Mouse (Mus musculus): ENCODE measurements around the gene Trim2.

Gene Trim2

GRCm38 (mm10) chr3:84306777-84307176, at the start of gene Trim2:
Gene Trim2 (minus strand): TSS chr3:84306877.
- DNase-seq, result no peak

GRCm38 (mm10) chr3:84355930-84356689, 49.4 kb upstream of the Trim2 start:
- DNase-seq, result peak; percentile 52

DNA sequence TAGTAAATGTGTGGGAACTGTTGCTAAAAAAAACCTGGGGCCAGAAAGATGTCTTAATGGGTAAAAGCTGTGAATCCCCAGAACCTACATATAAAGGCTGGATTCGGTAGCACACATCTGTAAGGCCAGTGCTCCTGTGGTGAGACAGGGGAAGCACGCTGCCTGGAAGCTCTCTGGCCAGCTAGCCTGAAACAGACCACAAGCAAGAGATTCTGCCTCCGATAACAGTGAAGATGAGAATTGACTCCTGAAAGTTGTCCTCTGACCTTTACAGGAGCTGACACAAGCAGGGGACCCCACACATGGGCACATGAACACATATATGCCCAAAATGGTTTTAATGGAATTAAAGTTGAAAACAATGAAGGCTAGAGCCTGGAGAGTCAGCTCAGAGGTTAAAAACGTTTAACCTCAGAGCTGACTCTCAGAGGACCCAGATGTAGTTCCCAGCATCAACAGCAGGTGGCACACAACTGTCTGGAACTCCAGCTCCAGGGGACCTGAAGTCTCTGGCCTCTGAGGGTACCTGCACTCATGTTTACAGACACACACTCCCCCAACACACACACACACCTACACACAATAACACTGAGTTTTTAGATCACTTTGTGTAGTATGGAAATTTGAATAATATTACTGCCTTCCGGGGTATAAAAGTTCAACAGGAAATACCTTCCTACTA, 45.8 kb upstream of the Trim2 start:
- DNase-seq, result no peak

DNA sequence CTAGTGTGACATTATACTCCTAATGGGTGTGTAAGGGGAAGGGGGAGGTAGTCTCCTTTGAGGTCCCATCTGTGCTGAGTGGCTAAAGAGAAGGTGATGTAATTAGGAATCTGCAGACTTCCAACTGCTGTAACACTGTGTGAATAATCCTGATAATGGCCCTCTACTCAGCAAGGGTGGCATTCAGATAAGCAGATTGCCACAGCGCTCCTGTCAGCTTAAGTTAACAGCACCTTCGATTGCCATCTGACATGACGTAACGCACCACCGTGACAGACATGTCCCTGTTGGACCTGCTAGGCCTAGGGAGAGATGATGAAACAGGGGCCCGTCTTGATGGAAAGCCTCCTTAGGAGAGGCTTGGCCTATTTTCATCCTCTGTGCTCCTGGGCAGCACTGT, 43.6 kb upstream of the Trim2 start:
- DNase-seq, result no peak

GRCm38 (mm10) chr3:84349771-84350170, 43.1 kb upstream of the Trim2 start:
- DNase-seq, result no peak

DNA sequence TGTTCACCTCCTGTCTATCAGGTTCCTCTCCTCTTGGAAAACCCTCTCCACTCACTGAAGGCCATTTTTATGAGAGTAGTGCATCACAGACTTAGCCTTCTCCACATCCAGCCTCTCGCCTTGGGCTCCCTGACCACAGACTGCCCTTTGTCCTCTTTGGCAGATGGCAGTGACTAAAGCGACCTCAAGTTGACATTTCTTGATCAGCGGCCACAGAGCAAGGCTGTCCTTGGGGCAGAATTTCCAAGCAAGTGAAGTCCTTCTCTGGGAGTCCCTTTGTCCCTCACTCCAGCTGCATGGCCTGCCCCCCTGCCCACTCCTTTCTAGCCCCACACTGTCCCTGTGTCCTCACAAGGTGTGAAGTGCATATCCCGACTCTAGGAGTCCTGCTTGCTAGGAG, 40.7 kb upstream of the Trim2 start:
- no peak for DNase-seq

DNA sequence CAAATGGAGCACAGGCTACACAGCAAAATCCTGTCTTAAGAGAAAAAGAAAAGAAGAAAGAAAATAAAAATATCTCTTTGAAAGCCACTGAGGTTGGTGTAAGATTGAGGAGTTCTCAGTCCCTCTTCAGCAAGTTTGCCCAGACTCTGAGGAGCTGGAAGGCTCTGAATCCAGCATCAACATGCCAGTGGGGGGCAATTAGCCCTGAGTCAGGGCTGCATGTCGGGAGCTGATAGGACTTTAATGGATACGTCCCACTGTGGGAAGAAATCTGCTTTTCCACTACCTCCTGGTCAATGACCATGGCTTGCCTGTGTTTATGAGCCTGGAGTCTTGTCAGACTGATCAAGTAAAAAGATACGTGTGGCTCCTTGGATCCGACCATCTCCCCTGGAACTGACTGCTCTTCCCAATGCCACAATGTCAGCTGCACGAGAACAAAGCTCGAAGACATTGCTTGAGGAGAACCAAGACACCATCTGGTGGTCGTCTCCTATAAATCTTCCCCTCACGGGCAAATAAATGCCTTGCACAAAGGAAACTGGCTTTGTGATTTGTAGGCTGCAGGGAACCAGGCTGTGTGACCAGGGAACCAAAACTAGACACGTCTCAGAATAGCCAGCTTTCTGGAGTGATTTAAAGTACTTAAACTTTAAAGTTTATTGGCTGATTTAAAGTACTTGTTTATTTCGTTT, 39.9 kb upstream of the Trim2 start:
- DNase-seq, result no peak

- DNase-seq, result no peak
Measured at GRCm38 (mm10) chr3:84345646-84345980, 38.9 kb upstream of the Trim2 start.

- DNase-seq, result peak; percentile 83
Measured at GRCm38 (mm10) chr3:84344725-84345645, 38.3 kb upstream of the Trim2 start.

DNA sequence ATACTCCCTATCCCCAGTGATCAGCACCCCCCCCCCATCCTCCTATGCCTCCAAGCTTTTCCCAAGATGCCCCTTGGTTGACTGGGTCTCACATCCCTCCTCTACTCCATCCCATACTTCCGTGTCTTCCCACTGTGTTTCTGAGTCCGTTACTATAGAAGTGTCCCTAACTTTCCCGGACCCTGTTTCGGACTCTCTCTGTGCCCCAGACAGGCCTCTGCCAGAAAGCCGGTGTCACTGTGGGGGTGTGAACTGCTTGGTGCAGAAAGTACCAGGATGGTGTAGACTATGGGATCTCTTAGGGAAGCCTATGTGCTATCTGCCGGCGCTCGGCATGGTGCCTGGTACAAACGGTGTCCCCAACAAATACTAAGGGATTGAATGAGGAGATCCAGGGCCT, 36.4 kb upstream of the Trim2 start:
- DNase-seq, result no peak

GRCm38 (mm10) chr3:84341811-84342210, 35.1 kb upstream of the Trim2 start:
- DNase-seq, result no peak

DNA sequence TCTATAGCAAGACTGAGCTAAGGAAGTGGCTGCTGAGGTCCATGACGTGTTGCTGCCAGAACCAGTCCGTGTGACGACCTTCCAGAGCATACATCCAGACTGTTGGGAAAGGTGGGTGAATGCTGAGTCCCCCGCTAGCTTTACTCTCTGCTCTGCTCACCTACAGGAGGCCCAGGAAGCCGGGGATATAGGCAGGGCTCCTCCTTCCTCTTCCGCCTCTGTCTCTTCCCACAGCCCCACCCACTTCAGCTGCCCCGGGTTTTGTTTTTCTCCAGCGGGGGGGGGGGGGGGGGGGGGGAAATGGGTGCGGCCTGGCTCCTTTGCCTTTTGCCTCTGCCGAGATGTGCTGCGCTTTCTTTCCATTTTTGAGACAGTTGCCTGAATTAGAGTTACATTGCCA, 30.9 kb upstream of the Trim2 start:
- no peak for DNase-seq

DNA sequence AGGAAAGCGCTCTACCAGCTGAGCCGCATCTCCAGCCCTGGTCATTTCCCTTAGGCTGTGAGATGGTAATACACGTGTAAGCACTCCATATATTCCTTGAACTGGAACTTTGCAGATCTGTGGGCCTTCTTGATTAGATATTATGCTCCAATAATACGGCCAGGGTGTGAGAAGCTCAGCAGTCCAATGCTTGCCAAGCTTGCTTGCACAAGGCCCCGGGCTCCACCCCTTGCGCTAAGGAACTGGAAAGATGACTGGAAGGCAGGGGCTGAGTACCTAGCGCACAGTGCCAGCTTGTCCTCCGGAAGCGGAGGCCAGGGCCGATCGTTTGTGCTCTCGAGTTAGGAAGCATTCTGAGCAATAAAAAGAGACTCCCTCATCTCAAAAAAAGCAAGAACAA, 29.7 kb upstream of the Trim2 start:
- DNase-seq, result no peak

DNA sequence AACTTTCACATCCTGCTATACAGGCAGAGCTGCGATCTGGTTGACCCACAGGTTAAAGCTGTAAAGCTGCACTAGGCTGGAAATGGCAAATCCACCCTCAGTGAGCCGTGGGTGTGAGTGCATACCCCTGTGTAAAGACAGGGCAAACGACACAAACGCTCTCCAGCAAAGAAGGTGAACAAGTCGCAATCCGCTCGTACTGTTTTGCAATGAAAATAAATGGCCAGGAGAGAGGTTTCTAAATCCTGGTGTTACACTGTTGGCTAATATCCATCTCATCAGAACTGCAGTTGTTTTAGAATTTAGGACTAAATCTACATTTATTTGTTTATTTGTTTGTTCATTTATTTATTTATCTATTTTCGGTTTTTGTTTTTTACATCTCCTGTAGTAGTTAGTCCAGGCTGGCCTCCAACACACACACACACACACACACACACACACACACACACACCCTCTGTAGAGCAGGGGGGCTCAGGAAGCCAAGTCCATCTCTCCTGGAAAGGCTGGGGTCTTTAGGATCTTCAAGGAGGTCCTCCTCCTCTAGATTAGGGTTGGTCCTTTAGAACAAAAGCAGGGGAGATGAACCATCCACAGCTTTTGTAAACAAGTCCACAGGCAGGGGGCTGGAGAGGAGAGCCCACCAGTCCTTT, 28.9 kb upstream of the Trim2 start:
- DNase-seq, result no peak

- DNase-seq, result no peak
Measured at GRCm38 (mm10) chr3:84334771-84335420, 28.2 kb upstream of the Trim2 start.

DNA sequence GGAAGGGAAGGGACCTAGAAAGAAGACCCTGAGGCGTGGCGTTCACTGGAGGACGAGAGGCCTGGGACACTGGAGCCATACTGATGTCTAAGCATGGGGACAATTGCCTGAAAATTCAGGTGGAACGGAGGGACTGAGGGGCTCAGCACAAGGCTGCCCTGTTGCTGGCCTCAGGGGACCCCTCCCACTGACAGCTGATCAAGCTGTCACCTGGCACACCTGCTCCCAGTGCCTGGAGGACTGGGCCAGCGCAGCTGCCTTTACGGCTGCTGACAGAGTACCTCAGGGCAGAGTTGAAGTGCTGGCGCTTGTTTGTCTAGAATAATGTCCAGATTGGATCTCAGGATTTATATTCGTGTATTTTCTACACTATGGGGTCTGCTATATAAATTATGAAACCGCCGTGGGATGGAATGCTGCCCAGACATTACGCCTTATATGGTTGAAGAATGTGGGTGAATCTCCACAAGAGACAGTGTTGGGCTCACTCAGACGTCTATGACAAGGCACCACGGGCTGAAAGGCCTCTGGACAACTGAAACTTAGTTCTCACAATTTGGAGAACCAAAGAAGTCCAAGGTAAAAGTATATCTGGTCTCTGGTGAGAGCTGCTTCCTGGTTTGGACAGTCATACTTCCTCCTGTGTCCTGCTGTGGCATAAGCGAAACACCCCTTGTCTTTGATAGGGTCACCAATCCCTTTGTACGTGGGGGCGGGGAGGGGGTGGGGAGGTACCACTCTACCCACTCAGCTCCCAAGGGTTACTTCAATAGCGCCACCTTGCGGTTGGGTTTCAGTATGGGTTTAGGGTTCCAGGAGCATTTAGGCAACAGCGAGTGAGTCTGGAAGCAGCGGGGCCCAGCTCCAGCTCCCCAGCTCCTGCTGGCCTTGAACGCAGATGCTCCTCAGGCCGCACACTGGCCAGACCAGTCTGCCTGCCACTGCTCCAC, 27.0 kb upstream of the Trim2 start:
- DNase-seq, result peak; percentile 45

- no peak for DNase-seq
Measured at GRCm38 (mm10) chr3:84330210-84330609, 23.5 kb upstream of the Trim2 start.

GRCm38 (mm10) chr3:84324967-84325441, 18.3 kb upstream of the Trim2 start:
- DNase-seq, result no peak

GRCm38 (mm10) chr3:84324478-84324877, 17.8 kb upstream of the Trim2 start:
- DNase-seq, result no peak

DNA sequence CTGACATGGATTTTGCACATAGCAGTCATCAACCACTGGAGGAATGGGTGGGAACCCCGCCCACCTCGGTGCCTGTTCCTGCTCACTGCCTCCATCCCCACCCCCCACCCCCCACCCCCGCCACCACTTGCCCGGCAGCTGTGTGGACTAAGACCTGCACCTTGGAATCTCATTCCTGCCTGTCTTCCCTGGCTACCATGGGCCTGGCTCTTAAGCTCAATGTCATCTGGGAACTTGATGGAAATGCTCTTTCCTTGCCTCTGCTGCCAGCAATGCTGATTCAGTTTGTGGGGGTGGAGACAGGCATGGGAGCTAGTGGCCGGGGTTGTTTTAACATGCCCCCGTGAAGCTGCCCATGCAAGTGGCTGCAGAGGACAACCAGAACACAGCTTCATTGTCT, 17.3 kb upstream of the Trim2 start:
- DNase-seq, result no peak

DNA sequence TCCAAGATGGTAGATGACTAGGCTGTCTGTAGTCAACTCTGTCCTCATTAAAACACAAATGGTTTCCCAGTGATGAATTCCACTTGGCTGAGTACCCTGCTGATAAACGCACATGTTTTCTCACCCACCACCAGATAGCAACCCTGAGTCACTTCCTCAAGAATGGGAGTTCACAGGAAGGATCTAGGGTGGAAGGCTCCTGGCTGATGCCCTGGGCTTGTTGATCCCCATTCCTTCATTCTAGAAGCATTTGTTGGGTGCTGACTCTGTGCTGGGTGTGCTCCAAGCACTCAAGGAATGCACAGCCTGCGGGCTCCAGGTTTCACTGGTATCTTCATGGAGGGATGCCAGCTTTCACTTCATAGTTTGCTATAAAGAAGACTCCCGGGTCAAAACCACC, 12.8 kb upstream of the Trim2 start:
- DNase-seq, result no peak
